Mouse (Mus musculus) c-Kit-positive CD71-positive TER-119-positive erythroid progenitor cells, embryonic 14.5 days (primary cell): ENCODE measurements around the gene 1700021F07Rik.
A peak's percentile ranks its signal among the peaks of the same experiment; 100 is the strongest.

Experiments
- DNase-seq: peaks from one replicate; pipeline ENCODE4 v3.0.0-alpha.2; 2013; ENCODE audit warnings: low spot score

Gene 1700021F07Rik

GRCm38 (mm10) chr2:173522376-173522775, at the start of gene 1700021F07Rik:
TSS of gene 1700021F07Rik (plus strand) at chr2:173522586.
- no peak for DNase-seq

DNA sequence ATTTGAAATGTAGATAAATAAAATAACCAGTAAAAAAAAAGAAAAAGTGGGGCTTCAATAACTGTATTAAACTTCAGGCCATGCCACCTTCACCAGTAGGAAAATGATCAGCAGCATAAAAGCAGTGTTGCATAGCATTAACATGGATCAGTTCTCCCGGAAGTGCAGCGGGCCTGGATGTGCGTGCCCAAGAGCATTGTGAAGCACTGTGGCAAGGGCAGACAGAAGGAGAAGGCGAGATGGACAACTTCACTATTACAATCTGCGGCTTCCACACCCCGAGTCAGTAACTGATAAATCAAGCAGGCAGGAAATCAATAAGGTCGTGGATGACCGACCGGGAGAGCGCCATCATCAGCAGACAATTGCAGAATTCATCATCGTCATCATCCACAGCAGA, 49.2 kb upstream of the 1700021F07Rik start:
- no peak for DNase-seq

- no peak for DNase-seq
These were observed 43.3 kb upstream of the 1700021F07Rik start for GRCm38 (mm10) chr2:173479050-173479449.

GRCm38 (mm10) chr2:173484486-173484885, 37.9 kb upstream of the 1700021F07Rik start:
- no peak for DNase-seq

- no peak for DNase-seq
These were observed 22.8 kb upstream of the 1700021F07Rik start for GRCm38 (mm10) chr2:173499612-173500011.

GRCm38 (mm10) chr2:173513977-173514376, 8.4 kb upstream of the 1700021F07Rik start:
- no peak for DNase-seq

GRCm38 (mm10) chr2:173515186-173515585, 7.2 kb upstream of the 1700021F07Rik start:
- no peak for DNase-seq

DNA sequence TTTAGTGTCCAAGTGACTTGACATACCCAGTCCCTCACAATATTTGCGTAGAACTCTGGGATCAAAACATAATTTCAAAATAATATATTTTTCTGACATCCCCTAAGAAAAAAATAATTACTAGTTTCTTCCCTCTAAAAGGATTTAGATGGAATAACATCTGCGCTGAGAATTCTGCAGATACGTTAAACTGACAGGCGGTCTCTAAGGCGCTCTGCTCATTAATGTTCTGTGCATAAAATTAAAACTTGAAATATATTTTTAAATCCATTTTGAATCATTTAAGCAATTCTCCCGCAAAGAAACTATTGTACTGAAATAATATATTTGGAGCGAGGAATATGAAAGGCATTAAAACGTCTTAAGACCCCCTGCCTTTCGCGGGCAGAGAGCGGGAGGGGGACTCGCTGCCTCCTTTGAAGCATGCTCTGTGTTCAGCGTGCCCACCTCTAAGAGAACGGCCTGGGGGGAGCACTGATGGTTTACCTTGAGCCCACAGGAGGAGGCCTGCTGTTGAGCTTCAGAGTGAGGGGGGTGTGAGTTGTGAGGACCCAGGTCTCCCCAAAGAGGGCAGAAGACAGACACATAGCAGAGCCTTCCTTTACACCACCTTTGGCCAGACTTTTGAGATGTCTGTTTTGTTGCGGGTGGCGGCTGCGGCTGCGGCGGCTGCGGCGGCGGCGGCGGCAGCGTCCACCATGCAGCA, 6.1 kb upstream of the 1700021F07Rik start:
- no peak for DNase-seq

DNA sequence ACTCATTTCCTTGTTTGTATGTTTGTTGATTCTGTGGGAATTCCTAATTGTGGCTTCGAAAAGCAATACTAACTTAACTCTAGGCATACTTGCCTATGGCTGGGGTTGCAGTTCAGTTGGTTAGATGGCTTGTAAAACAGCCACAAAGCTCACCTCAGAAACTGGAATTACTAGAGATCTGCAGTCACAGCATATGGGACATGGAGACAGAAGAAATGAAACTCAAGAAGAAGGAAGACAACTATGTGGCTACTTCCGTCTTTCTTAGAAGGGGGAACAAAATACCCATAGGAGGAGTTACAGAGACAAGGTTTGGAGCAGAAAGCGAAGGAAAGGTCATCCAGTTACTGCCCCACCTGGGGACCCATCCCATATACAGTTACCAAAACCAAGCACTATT, 6.1 kb downstream of the 1700021F07Rik start:
- no peak for DNase-seq

DNA sequence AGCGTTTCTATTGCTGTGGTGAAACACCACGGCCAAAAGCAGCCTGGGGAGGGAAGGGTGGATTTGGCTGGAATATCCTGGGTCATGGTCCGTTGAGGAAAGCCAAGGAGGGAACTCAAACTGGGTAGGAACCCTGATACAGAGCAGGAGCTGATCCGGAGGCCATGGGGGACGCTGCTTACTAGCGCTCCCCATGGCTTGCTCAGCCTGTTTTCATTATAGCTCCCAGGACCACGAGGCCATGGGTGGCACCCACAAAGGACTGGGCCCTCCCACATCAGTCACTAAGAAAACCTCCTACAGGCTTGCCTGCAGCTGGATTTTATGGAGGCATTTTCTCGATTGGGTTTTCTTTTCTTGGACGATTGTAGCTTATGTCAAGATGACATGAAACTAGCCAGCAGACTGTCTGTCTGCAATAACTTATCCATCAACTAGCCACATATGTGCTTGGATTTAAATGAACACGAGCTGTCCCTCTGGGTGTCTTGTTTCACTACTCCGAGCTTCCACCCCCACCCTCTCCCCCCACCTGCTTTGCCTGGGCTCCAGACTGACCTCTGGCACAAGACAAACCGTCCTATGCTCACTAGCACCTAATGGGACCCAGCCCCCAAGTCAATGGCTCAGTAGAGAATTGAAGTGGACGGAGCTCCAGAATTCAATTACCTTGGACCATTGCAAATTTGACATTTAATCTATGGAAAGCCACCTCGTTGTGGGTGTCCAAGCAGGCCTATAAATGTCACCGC, 10.5 kb downstream of the 1700021F07Rik start:
- no peak for DNase-seq

DNA sequence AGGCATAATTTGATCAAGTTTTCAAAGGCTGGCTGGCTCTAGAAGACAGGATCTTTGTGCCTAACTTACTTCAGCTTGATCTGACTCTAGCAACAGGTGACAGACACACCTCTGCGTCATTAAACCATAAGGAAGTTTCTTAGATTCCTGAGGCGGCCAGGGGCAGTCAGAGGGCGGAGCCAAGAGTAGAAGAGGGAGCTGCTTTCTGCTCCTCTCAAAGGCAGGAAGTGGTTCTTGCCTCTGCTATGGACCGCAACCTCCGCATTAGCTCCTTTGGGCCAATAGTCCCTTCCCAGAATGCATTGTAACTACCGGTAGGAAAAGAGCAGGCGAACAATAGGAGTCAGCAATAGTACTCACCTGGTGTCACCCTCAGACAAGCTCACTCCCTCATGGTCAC, 12.2 kb downstream of the 1700021F07Rik start:
- DNase-seq = no peak

DNA sequence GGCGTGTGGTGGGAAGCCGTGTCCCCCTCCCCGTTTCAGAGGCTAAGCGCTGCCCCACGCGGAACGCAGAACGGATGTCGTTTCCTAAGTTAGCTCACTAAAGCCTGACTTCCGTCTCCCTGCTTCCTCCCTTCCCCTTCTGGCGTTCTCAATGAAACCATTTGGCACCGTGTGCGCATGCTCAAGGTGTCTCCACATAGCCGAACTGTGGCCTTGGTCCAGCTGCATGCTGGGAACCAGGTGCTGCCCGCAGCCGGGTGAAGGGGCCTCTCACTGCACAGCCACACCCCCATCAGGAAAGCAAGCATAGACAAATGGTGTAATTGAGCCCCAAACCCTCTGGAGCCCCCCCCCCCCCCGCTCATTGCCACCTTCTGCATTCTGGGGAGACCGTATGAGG, 13.0 kb downstream of the 1700021F07Rik start:
- no peak for DNase-seq

DNA sequence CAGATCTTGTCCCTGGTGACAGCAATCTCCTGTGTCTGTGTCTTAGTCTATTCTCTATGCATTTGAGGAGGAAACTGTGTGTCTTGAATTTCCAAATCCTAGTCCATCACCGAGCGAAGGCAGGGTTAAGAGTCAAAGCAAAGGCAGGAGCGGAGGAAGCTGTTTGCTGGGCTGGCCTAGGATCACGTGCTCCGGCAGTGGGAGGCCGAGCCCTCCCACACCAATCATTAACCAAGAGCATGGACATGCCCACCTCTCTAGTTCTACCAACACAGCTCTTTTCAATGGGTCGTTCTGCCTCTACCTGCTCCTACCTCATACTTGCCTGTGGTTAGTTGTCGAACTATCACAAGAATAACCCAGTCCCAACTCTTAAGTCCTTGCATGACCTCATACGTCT, 13.5 kb downstream of the 1700021F07Rik start:
- no peak for DNase-seq

DNA sequence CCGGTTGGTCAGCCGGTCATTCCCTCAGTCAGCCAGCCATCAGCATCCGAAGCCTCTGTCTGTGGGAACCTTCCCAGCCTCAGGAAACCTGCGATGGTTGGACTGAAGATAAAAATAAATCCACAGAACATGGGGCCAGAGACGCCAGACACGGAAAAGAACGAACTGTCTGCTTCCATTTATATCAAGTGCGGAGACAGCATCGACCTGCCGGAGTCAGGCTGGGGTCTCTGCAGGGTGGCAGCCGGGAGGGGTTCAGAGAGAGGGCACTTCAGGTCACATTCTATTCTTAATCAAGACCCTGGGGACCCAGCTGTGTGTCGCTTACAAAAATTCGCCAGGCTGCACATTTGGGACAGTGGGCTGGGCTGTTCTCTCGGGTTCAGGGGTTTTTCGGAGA, 17.4 kb downstream of the 1700021F07Rik start:
- no peak for DNase-seq

DNA sequence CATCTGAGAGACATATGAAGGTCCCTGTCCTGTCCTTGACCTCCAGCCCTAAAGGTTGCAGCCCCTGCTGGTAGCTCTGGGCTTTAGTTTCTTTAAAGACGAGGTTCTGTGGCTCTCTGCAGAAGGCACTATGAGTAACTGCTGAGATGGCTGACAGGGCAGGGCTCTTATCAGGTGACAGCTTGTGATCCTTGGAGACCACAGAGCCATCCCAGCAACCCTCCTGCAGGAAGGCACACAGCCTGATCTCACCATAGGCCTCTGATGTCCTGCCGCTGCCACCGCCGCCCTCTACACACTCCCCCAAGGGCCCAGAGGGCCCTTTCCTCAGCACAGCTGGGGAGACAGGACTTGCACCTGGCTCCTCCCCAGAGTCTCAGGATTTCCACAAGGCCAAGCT, 19.4 kb downstream of the 1700021F07Rik start:
- DNase-seq = no peak

GRCm38 (mm10) chr2:173542716-173543115, 20.3 kb downstream of the 1700021F07Rik start:
- no peak for DNase-seq

DNA sequence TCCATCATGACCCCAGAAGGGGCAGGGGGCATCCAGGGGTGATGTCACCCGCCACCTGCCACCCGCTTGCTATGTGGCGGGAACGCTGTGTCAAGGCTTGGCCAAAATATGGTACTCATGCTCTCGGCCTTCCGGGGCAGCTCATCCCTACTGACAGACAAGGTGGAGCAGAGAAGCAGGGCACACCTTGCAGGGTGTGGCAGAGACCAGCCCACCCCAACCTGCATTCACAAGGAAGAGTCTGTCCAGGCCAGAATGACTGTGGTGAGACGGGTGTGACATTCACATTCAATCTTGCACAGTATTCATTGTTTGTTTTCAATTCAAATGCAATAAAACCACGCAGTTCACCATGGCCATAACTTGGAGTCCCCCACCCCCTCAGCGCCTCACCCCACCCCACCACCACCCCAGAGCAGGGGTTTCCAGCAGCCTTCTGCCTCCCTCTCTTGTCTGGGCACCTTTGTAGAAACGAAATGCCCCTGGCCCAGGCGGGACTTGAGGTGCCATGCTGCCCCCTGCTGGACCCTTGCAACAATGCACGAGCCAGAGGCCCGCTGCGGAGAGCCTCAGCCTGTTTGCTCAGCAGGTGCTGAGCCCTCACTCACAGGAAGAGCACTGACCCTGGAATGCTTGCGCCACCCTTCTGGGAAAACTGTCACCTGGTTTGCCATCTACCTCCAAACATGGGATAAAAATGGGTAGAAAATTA, 23.8 kb downstream of the 1700021F07Rik start:
- peak; percentile 49 for DNase-seq

DNA sequence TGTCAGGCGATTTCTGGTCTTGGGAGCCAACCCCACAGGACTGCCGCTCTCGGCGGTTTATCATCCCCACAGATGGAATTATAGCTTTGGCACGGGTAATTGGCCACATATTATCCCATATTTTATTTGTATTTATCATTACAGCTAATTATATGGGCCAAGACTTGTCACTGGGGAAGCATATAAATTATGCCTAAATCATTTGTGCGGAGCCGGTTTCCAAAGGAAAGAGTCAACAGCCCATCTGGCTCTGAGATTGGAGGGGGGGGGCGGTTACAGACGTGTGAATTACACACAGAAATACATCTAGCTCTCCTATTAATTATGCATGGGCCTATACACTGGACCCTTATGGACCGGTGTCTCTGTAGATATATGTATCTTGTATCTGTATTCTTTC, 26.9 kb downstream of the 1700021F07Rik start:
- DNase-seq = no peak

GRCm38 (mm10) chr2:173550681-173551080, 28.3 kb downstream of the 1700021F07Rik start:
- DNase-seq = no peak

- peak; percentile 29 for DNase-seq
These were observed 31.5 kb downstream of the 1700021F07Rik start for GRCm38 (mm10) chr2:173553863-173554262.

- no peak for DNase-seq
These were observed 36.5 kb downstream of the 1700021F07Rik start for GRCm38 (mm10) chr2:173558754-173559396.

DNA sequence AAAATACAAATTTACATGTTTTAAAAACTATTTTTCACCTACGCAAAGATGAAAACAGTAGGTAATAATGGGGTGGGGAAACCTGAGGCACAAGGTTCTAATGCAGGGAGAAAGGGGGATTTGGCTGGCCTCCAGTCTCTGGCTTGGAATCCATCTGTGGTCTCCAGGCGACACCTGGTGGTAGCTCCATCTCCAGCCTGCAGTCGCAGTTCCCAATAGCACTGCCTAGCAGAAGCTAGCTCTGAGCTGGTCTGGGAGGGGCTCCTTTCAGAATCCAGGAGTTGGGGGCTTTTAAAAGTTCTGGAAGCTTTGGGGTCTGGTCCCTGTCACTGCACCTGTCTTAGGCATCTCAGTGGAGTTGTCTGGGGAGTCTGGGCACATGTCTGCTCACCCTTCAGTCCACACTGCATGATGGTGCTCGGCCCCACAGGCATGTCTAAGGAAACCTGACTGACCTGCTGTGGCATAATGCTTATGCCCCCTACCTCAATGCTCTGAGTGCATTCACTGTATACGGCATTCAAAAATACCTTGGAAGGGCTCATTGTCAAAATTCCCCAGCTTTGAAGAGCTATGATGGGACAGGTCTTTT, 39.6 kb downstream of the 1700021F07Rik start:
- DNase-seq = no peak
